Mouse (Mus musculus): Measurements from ENCODE around the gene Aspn. TPM values are rescaled to one million over a fixed set of nuclear protein-coding genes. Genes with fewer than 3 reads are reported as not detected.
A peak's percentile ranks its signal among the peaks of the same experiment; 100 is the strongest.

The Aspn gene
- total RNA-seq (2017): not detected in 2 replicates

DNA sequence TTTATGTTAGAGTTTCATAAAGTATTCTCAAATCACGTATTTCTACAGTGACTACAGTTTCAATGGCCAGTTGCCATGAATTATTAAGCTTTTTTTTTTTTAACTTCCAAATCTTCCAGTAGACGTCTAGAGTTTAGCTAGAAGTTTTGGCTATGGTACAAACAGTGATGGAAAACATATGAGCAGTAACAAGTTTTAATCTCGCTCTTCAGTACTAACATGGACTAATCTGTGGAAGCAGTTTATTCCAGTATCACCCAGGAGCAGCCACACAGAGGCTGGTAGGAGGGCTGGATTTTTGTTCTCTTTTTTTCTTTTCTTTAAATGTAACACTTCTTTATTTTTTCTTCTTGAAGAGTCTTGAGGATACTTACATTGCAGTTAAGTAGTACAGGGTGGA, at the start of gene Aspn:
TSS of gene Aspn (plus strand) at position 165 of the 400 bp plus-strand sequence.
- no peak for ATAC-seq (replicated peaks in 1 of 2; ENCODE audit: insufficient read depth in 1 of 2, low FRiP score in 2 of 2, low TSS enrichment in 1 of 2, low read depth in 1 of 2, poor library complexity in 2 of 2, severe bottlenecking in 2 of 2)

DNA sequence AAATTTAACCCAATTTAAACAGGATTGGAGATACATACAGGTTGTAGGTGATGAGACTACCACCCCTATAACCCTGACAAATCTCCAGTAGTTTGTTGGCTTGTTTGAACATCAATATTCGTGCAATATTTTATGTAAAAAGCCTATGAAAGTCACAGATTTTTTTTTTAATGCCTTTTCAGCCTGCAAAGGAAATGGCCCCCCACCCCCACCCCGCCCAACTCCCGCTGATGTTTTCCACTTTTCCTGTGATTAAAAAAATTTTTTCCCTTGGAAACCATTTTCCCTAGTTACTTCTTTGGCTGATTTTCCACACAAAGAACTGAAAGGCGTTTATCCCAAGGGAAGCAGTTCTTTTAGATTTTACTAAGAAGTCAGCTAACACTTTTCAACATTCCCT, 39.7 kb upstream of the Aspn start, which contains the start of gene Ecm2:
TSS of gene Ecm2 (plus strand) at position 301 of the 400 bp plus-strand sequence.
- ATAC-seq (replicated peaks in 1 of 2; ENCODE audit: insufficient read depth in 1 of 2, low FRiP score in 2 of 2, low TSS enrichment in 1 of 2, low read depth in 1 of 2, poor library complexity in 2 of 2, severe bottlenecking in 2 of 2): no peak

DNA sequence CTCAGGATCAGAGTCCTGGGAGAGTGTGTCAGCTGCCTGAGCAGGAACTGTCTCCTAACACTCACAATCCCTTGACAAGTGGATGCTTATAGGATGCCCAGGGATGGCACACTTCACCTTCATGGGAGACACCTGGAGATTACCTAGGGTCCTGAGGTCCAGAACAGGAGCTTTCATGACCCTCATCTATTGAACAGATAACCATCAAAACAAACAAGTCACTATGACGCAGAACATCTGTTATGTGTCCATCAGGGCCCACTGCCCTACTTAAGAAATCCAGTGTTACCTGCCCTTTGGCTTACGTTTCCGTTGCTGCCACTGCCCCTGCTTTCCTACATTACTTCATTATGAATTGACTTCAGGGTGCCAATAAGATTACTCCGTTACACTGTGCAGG, 38.5 kb upstream of the Aspn start:
- ATAC-seq (replicated peaks in 1 of 2; ENCODE audit: insufficient read depth in 1 of 2, low FRiP score in 2 of 2, low TSS enrichment in 1 of 2, low read depth in 1 of 2, poor library complexity in 2 of 2, severe bottlenecking in 2 of 2): no peak

DNA sequence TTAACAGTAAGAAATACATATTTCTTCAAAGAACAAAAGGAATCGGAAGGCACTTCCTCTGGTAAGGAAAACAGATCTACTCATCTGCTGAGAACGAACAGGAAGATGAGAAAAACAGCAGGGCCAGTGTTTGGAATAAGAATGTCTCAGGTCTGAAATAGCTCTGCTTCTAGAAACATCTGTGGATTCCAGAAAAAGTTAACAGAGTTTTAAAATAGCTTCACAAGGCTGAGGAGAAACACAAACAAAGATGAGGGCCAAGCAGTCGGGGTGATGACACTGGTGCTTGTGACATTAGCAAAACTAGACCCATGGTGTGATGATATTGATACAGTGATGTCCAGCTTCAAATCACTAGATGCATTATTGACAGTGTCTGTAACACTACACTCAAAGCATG, 37.1 kb upstream of the Aspn start:
- no peak for ATAC-seq (replicated peaks in 1 of 2; ENCODE audit: insufficient read depth in 1 of 2, low FRiP score in 2 of 2, low TSS enrichment in 1 of 2, low read depth in 1 of 2, poor library complexity in 2 of 2, severe bottlenecking in 2 of 2)

DNA sequence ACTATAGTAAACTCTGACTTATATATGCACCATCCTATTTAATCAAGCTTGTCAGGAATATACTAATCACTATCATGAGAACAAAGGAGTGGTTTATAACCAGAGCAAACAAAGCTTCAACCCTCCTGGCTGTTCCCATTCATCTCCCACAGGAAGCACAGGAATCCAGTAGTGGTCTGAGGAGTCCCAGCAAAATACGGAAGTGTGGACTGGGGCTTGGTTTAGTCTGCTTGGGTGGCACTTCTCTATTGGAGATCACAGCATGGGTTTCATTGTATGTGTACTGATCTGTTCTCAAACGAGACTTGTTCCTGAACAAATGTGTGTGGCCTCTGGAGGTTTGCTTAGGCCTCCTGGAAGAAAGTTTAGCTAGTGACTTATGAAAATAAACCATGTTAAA, 25.5 kb upstream of the Aspn start:
- peak; percentile 48 to 53; a peak in 1 of 4 replicates for ATAC-seq (replicated peaks in 1 of 2; ENCODE audit: insufficient read depth in 1 of 2, low FRiP score in 2 of 2, low TSS enrichment in 1 of 2, low read depth in 1 of 2, poor library complexity in 2 of 2, severe bottlenecking in 2 of 2)

DNA sequence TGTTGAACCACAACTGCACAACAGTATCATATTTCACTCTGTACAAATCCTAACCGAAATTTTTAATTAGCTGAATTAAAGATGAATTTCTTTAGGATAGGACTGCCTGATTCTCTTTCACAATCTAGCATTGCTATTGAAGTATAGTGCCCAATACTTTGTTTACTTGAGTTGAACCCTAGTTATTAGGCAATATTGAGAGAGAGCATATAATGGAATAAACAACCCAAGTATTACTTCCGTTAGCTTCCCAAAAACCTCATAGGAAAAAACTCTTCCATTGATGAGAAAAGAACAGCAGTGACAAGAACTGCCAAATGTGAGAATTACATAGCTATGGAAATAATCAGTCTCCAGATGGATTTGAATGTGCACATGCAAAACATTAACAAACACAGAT, 18.0 kb upstream of the Aspn start:
- no peak for ATAC-seq (replicated peaks in 1 of 2; ENCODE audit: insufficient read depth in 1 of 2, low FRiP score in 2 of 2, low TSS enrichment in 1 of 2, low read depth in 1 of 2, poor library complexity in 2 of 2, severe bottlenecking in 2 of 2)

DNA sequence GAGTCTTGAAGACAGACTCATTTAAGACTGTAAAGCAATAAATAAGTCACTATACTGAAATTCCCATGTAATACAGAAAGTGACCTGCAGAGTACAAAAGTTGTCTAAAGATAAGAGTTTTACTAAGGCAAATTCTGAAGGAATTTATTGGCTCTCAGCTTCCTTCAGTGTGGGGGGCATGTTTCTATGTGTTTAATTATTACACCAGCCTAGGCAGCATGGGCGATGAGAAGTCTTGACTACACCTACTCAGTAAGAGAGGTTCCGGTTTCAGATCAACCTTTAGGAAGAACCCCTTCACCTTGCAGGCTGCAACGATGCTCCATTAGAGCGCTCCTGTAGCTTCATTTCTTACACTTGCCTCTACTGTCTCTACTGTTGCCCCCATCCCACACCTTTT, 13.6 kb upstream of the Aspn start:
- no peak for ATAC-seq (replicated peaks in 1 of 2; ENCODE audit: insufficient read depth in 1 of 2, low FRiP score in 2 of 2, low TSS enrichment in 1 of 2, low read depth in 1 of 2, poor library complexity in 2 of 2, severe bottlenecking in 2 of 2)

DNA sequence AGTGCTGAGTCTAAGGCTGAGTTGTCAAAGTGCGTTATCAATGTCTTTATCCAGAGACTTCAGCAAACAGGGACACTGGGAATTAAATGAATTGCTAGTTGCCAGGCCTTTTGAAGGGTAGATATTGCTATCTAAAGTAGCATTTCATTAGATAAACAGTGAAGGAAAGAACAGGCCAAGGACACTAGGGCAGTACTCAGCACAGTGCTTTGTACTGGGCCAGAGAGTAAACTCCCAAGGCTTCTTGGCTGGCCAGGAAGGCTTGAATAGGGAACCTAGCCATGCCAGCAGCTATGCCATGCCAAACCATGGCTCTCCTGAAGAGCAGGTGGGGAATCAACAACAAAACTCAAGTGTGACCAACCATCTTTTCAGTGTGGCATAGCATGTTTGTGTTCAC, 7.3 kb upstream of the Aspn start:
- no peak for ATAC-seq (replicated peaks in 1 of 2; ENCODE audit: insufficient read depth in 1 of 2, low FRiP score in 2 of 2, low TSS enrichment in 1 of 2, low read depth in 1 of 2, poor library complexity in 2 of 2, severe bottlenecking in 2 of 2)

DNA sequence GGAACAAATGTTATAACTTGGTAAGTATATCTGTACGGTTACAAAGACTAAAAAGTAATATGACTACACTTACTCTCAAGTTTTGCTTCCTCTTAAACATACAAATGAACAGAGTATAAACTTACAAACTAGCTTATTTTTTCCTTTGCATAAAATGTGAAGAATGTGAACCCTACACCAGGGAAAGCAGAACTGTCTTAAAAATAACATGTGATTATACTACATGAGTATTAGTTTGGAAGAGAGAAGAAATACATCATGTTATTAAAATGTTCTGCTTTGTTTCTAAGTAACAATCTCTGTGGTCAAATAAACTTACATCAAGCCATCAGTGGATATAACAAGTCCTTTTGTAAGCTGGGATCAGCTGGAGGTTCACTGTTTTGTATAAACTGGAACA, 5.5 kb upstream of the Aspn start:
- no peak for ATAC-seq (replicated peaks in 1 of 2; ENCODE audit: insufficient read depth in 1 of 2, low FRiP score in 2 of 2, low TSS enrichment in 1 of 2, low read depth in 1 of 2, poor library complexity in 2 of 2, severe bottlenecking in 2 of 2)

DNA sequence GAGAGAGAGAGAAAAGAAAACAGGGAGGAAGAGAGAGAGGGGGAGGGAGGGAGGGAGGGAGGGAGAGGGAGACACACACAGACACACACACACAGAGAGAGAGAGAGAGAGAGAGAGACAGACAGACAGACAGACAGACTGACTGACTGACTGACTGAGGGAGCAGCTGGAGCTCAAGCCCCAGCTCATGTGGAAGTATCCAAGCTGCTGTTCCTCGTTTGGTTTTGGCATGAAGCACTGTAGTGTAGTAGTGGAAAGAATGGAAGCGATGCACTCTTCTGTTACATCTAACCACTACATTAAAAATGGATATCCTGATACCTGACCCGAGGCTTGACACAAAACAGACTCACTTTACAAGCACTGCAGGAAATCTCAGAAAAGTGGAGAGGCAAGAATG, 1.4 kb downstream of the Aspn start:
- no peak for ATAC-seq (replicated peaks in 1 of 2; ENCODE audit: insufficient read depth in 1 of 2, low FRiP score in 2 of 2, low TSS enrichment in 1 of 2, low read depth in 1 of 2, poor library complexity in 2 of 2, severe bottlenecking in 2 of 2)

DNA sequence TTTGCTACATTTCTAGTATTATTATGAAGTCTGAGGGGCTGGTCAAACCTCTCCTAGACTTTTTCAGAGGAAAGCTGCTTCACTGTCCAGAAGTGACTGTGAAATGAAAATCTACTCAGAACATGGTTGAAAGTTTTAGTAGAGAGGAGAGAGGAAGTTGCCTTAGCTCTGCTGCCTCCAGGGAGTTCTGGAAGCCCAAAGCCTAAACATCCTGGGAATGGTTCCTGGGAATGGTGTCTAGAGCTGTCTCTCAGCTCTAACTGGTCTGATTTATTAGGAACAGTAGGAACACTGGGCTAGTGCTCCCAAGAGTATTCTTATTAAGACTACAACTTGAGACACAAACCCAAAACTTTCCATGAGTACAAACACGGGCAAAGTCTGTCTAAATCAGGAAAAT, 2.3 kb downstream of the Aspn start:
- ATAC-seq (replicated peaks in 1 of 2; ENCODE audit: insufficient read depth in 1 of 2, low FRiP score in 2 of 2, low TSS enrichment in 1 of 2, low read depth in 1 of 2, poor library complexity in 2 of 2, severe bottlenecking in 2 of 2): no peak

DNA sequence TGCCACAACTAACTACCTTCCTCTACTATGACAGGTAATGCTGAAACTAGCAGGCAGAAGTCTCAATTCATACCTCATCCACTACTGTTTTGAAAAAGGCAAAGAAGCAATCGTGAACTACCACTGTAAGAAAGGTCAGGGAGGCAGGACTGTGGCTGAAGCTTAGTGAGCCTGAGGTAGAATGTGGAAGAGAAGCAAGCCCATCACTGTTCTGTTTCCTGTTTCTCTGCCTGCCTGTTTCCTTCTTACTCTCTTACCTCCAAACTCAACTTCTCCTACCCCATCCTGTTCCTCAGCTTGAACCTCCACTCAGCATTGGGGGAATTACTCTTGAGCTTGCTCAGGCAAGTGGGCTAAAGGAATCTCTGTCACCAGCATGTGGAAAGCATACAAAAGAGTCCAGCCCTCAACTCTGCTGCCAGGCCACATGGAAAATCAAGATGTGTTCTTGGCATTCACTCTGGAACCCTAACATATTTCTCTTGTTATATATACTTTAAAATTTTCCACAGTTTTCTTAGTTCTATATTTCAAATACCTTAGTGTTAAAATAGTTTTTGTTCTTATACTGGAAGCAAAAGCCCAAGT, 3.4 kb downstream of the Aspn start:
- peak; percentile 27 to 62; a peak in 3 of 4 replicates for ATAC-seq (replicated peaks in 1 of 2; ENCODE audit: insufficient read depth in 1 of 2, low FRiP score in 2 of 2, low TSS enrichment in 1 of 2, low read depth in 1 of 2, poor library complexity in 2 of 2, severe bottlenecking in 2 of 2)

DNA sequence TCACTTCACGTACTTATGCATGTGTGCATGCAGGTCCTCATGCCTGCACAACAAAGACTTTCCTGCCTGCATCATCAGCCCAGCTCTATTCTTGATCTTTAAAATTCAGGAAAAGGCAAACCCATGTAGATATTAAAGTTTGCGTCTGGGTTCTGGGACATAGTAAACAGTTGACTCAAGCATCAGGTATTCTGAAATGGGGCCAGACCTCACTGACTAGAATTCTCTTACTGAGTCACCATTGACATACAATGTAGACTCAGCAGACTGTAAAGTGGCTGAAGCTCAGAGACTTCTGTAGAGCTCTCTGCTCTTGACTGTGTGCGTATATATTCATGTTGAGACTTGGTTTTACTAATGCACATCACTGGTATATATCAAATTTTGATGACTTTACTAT, 5.4 kb downstream of the Aspn start:
- ATAC-seq (replicated peaks in 1 of 2; ENCODE audit: insufficient read depth in 1 of 2, low FRiP score in 2 of 2, low TSS enrichment in 1 of 2, low read depth in 1 of 2, poor library complexity in 2 of 2, severe bottlenecking in 2 of 2): no peak

DNA sequence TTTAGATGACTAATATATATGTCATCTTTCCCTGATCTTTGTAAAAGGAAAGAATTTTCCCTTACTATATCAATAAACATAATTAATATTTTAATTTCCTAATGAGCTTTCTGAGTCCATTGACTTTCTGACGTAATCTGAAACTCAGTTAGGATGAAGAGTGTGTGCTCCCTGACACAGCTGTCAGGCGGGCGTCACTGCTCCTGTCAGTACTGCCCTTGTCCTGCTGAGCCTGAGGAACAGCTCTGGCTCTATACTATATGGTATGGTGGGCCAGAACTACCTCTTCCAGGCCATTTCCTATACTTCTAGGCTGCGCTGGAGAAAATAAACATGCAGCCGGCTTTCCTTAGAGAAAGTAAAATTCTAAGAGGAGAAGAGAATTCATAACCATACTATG, 10.3 kb downstream of the Aspn start:
- no peak for ATAC-seq (replicated peaks in 1 of 2; ENCODE audit: insufficient read depth in 1 of 2, low FRiP score in 2 of 2, low TSS enrichment in 1 of 2, low read depth in 1 of 2, poor library complexity in 2 of 2, severe bottlenecking in 2 of 2)

DNA sequence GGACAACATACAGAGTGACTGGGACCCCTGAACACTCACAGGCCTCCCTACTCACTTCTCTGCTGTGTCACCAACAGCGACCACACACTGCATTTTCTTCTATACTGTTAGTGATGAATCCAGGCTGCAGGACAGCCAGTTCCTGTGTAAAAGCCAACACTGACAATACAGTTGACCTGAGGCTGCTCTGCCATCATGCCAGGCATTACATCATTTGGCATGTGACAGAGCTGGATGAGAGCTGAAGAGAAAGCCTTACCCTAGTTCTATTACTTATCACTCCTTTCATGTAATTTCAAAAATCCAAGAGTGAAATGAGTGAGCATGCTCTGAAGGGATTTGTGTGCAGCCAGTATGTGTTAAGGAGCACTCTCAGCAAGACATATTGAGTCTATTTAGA, 12.0 kb downstream of the Aspn start:
- ATAC-seq (replicated peaks in 1 of 2; ENCODE audit: insufficient read depth in 1 of 2, low FRiP score in 2 of 2, low TSS enrichment in 1 of 2, low read depth in 1 of 2, poor library complexity in 2 of 2, severe bottlenecking in 2 of 2): no peak

DNA sequence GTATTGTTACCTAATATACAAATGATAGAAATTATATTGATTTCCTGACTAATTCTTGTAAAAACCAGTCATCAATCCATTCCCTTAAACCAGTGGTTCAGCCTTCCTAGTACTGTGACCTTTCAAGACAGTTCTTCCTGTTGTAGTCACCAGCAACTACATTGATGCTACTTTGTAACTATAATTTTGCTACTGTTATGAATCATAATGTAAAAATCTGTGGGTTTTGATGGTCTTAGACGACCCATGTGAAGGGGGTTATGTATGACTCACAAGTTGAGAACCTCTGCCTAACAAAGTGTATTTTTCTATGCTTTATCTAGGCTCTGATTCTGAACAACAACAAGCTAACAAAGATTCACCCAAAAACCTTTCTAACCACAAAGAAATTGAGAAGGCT, 12.7 kb downstream of the Aspn start:
- no peak for ATAC-seq (replicated peaks in 1 of 2; ENCODE audit: insufficient read depth in 1 of 2, low FRiP score in 2 of 2, low TSS enrichment in 1 of 2, low read depth in 1 of 2, poor library complexity in 2 of 2, severe bottlenecking in 2 of 2)

DNA sequence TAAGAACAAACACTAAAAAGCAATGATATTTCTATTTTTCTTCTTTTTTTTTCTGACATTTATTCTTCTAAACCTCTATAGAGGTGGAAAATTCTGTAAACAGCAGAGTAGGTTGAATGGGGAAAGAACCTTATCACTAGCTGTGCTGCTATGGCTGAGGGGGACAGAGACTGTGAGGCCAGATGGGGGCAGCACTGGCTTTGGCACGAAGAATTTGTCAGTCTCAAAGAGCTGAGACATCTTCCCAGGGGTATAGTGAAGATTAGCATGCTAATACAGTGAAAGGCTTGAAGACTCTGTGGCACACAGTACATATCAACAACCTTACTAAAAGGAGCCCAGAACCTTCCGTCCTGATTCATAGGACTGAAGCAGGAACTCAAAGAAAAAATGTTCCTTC, 14.9 kb downstream of the Aspn start:
- no peak for ATAC-seq (replicated peaks in 1 of 2; ENCODE audit: insufficient read depth in 1 of 2, low FRiP score in 2 of 2, low TSS enrichment in 1 of 2, low read depth in 1 of 2, poor library complexity in 2 of 2, severe bottlenecking in 2 of 2)

DNA sequence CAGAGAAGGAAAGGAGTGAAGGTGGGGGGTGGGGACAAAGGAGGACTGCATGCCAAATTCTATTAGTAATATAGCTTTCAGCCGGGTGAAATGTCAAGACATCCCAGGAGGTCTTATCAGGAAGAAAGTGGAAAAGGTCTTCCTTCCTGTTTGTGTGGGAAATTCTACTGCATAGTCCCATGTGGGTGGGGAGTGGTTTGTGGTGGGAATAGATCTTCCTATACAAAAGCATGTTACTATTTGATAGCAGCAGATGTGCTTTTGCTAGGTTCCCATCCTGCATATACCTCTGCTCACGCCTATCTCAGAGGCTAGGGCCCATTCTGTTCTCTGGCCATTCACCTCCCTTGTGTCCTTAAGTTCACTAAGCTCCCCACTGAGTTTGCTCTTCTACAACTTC, 16.6 kb downstream of the Aspn start:
- no peak for ATAC-seq (replicated peaks in 1 of 2; ENCODE audit: insufficient read depth in 1 of 2, low FRiP score in 2 of 2, low TSS enrichment in 1 of 2, low read depth in 1 of 2, poor library complexity in 2 of 2, severe bottlenecking in 2 of 2)

DNA sequence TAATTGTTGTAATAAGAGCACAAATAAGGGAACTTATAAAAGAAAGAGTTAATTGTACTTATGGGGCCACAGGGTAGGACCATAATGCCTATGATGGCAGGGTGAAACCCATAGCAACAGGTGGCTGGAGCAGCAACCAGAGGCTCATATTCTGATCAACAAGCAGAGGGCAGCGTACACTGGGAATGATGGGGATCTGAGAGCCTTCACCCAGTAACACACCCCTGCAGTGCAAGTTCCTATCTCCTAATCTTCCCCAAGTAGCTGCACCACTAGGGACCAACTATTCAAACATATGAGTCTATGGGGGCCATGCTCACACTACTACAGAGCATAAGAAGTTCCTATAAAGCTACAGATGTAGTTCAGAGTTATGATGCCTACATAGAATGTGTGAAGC, 20.1 kb downstream of the Aspn start:
- no peak for ATAC-seq (replicated peaks in 1 of 2; ENCODE audit: insufficient read depth in 1 of 2, low FRiP score in 2 of 2, low TSS enrichment in 1 of 2, low read depth in 1 of 2, poor library complexity in 2 of 2, severe bottlenecking in 2 of 2)

DNA sequence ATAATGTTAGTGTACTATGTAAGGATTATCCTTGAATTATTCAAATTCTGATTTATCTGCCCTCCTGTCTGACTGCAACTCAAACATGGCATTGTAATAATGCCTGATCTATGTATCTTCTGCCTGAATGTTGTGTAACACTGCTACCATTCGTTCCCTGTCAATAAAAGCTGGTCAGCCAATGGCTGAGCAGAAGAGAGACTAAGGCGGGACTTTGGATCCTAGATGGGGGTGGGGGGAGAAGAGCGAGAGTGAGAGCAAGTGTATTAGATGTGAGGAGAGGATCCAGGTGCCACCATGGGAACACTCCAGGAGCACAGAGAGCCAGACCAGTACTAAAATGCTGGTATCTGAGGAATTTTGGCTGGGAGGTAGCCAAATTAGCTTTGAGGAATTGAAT, 26.1 kb downstream of the Aspn start:
- ATAC-seq (replicated peaks in 1 of 2; ENCODE audit: insufficient read depth in 1 of 2, low FRiP score in 2 of 2, low TSS enrichment in 1 of 2, low read depth in 1 of 2, poor library complexity in 2 of 2, severe bottlenecking in 2 of 2): no peak
